ENCODE assay signal across 8 mouse cellular contexts in genomic region chr2:122376041-122376561, GRCm38 (mm10). TPM values are rescaled to one million over a fixed set of nuclear protein-coding genes. Genes with fewer than 3 reads are reported as not detected.
DNase-seq lines count a peak whose midpoint lies in the region; ATAC-seq and TF ChIP-seq lines count a peak whose summit lies in the region.

No protein-coding gene starts in this region.

- under 1% methylated on average over 22 of the region's 22 CpGs for WGBS in forebrain, embryonic 16.5 days
- WGBS in hindbrain, embryonic 16.5 days = 1% methylated on average over 22 of the region's 22 CpGs
- WGBS in liver, embryonic 12.5 days (ENCODE audit: insufficient replicate concordance) = under 1% methylated on average over 22 of the region's 22 CpGs

- peaks cover 9% of the 10 kb centered on the region for H3K4me1 ChIP-seq in forebrain, embryonic 16.5 days (replicated peaks; ENCODE audit: control insufficient read depth, insufficient read depth, low read length)
- peaks cover 2% of the 10 kb centered on the region for H3K4me1 ChIP-seq in hindbrain, embryonic 16.5 days (ENCODE audit: control insufficient read depth, insufficient read depth, low read depth, low read length)
- peaks cover 32% of the 10 kb centered on the region for H3K4me1 ChIP-seq in liver, embryonic 12.5 days

- peak overlapping the region; percentile 89 for H3K9ac ChIP-seq in forebrain, embryonic 16.5 days (replicated peaks; ENCODE audit: low read depth, low read length)
- peak overlapping the region; percentile 70 for H3K9ac ChIP-seq in hindbrain, embryonic 16.5 days (ENCODE audit: low read depth, low read length)
- peak overlapping the region; percentile 68 for H3K9ac ChIP-seq in liver, embryonic 12.5 days

- 0 out of 2 replicates have a peak, but pooled peaks cover 1% of the 10 kb centered on the region for H3K27me3 ChIP-seq in forebrain, embryonic 16.5 days (replicated peaks; ENCODE audit: control insufficient read depth, insufficient read depth, low read length)
- no peaks in the 10 kb centered on the region for H3K27me3 ChIP-seq in hindbrain, embryonic 16.5 days (replicated peaks; ENCODE audit: control insufficient read depth, insufficient read depth, low read length)
- H3K27me3 ChIP-seq in liver, embryonic 12.5 days (replicated peaks) = peaks cover 4% of the 10 kb centered on the region

- H3K4me3 ChIP-seq in layer of hippocampus, adult 2 months = peak overlapping the region; percentile 88
- H3K4me3 ChIP-seq in forebrain, embryonic 16.5 days (replicated peaks; ENCODE audit: low read length) = peak overlapping the region; percentile 76
- peak overlapping the region; percentile 59 for H3K4me3 ChIP-seq in hindbrain, embryonic 16.5 days (ENCODE audit: low read length)
- peak overlapping the region; percentile 68 for H3K4me3 ChIP-seq in liver, embryonic 12.5 days

- peak in 1 of 2 experiments; percentile 31 for DNase-seq in layer of hippocampus, adult 2 months (ENCODE audit: low spot score in 2 of 2)
- DNase-seq in layer of hippocampus, adult 8-10 months (ENCODE audit: low spot score in 2 of 2) = no peak
- DNase-seq in c-Kit-positive CD71-positive TER-119-positive erythroid progenitor cells, embryonic 14.5 days (ENCODE audit: low spot score) = peak; percentile 62
- peak; percentile 51 for DNase-seq in thymus, postnatal 0 days (ENCODE audit: low spot score)

- no peaks in the 10 kb centered on the region for H3K9me3 ChIP-seq in forebrain, embryonic 16.5 days (ENCODE audit: control insufficient read depth, low read length)
- no peaks in the 10 kb centered on the region for H3K9me3 ChIP-seq in hindbrain, embryonic 16.5 days (ENCODE audit: control insufficient read depth, low read length)
- H3K9me3 ChIP-seq in liver, embryonic 12.5 days (replicated peaks) = no peaks in the 10 kb centered on the region

- no peak for TF ChIP-seq CTCF in layer of hippocampus, adult 2 months (conservative IDR thresholded peaks at IDR 0.05)

- peak overlapping the region; percentile 86 for H3K27ac ChIP-seq in layer of hippocampus, adult 2 months
- H3K27ac ChIP-seq in forebrain, embryonic 16.5 days (ENCODE audit: low read length) = peak overlapping the region; percentile 90
- H3K27ac ChIP-seq in hindbrain, embryonic 16.5 days (ENCODE audit: low read depth, low read length) = peak overlapping the region; percentile 83
- peak overlapping the region; percentile 79 for H3K27ac ChIP-seq in liver, embryonic 12.5 days

- H3K4me2 ChIP-seq in forebrain, embryonic 16.5 days (ENCODE audit: low read length) = peak overlapping the region; percentile 89
- H3K4me2 ChIP-seq in hindbrain, embryonic 16.5 days (ENCODE audit: low read length) = peak overlapping the region; percentile 95
- peak overlapping the region; percentile 90 for H3K4me2 ChIP-seq in liver, embryonic 12.5 days

- H3K36me3 ChIP-seq in forebrain, embryonic 16.5 days (ENCODE audit: control insufficient read depth, insufficient read depth) = no peaks in the 10 kb centered on the region
- H3K36me3 ChIP-seq in hindbrain, embryonic 16.5 days (ENCODE audit: control insufficient read depth, insufficient read depth, low read length) = no peaks in the 10 kb centered on the region
- no peaks in the 10 kb centered on the region for H3K36me3 ChIP-seq in liver, embryonic 12.5 days

- ATAC-seq in forebrain, embryonic 16.5 days = no peak
- ATAC-seq in hindbrain, embryonic 16.5 days = no peak
- ATAC-seq in liver, embryonic 12.5 days = no peak
- 0 out of 2 replicates have a peak, but pooled peaks have one; percentile 3 for ATAC-seq in monocyte, adult 5-6 weeks (replicated peaks; ENCODE audit: insufficient number of reproducible peaks, low FRiP score, low TSS enrichment, poor library complexity, severe bottlenecking)

RNA-seq across cellular contexts. Expression of gene Shf, which starts 7.1 kb away (rescaled TPM):
- 10 to 100 TPM; 61.7 to 62.6 TPM for total RNA-seq in layer of hippocampus, adult 2 months (2021)
- 10 to 100 TPM; 56.6 to 66.5 (median 61.5) TPM for total RNA-seq in layer of hippocampus, adult 8-10 months (2022)
- polyA plus RNA-seq in forebrain, embryonic 16.5 days (2015; fragmentation: Nextera tagmentation; extraction: Ambion mirVana) = 6.6 and 9.5 TPM in 2 replicates
- 11.7 and 11.8 TPM in 2 replicates for polyA plus RNA-seq in hindbrain, embryonic 16.5 days (2015; fragmentation: Nextera tagmentation; extraction: Ambion mirVana)
- polyA plus RNA-seq in liver, embryonic 12.5 days (2016; fragmentation: Nextera tagmentation; extraction: Ambion mirVana) = 2.0 TPM in 2 replicates
- total RNA-seq in monocyte, adult 5-6 weeks (2017) = 0.78 to 3.5 TPM (median 1.3 TPM) in 3 replicates
- 3.4 and 3.9 TPM in 2 replicates for polyA plus RNA-seq in thymus, postnatal 0 days (2015; fragmentation: Nextera tagmentation; extraction: Ambion mirVana)

RNA-seq across cellular contexts. Expression of gene Slc28a2, which starts 50.2 kb away (rescaled TPM):
- total RNA-seq in layer of hippocampus, adult 2 months (2021) = under 1 TPM in 1 of 2 experiments, not detected in 1; 0.54 TPM
- total RNA-seq in layer of hippocampus, adult 8-10 months (2022) = 1 to 10 TPM in 1 of 4 experiments, under 1 TPM in 3; 0.19 to 1.3 (median 0.56) TPM
- polyA plus RNA-seq in forebrain, embryonic 16.5 days (2015; fragmentation: Nextera tagmentation; extraction: Ambion mirVana) = 0.15 TPM in 1 of 2 replicates, not detected in the other
- 0.15 and 0.18 TPM in 2 replicates for polyA plus RNA-seq in hindbrain, embryonic 16.5 days (2015; fragmentation: Nextera tagmentation; extraction: Ambion mirVana)
- polyA plus RNA-seq in liver, embryonic 12.5 days (2016; fragmentation: Nextera tagmentation; extraction: Ambion mirVana) = 0.31 and 0.35 TPM in 2 replicates
- total RNA-seq in monocyte, adult 5-6 weeks (2017) = 49.1 to 75.5 TPM (median 56.6 TPM) in 3 replicates
- 25.0 and 29.1 TPM in 2 replicates for polyA plus RNA-seq in thymus, postnatal 0 days (2015; fragmentation: Nextera tagmentation; extraction: Ambion mirVana)

Comparison
In these comparisons a context has a peak if more than half of its experiments do, and no peak if none do; other contexts are left out.
1. DNase-seq: peak in c-Kit-positive CD71-positive TER-119-positive erythroid progenitor cells, embryonic 14.5 days (single experiment) and thymus, postnatal 0 days (single experiment); none in layer of hippocampus, adult 8-10 months (0 of 2).
2. RNA of gene Slc28a2, which starts 50.2 kb away (polyA plus RNA-seq): 25.0 to 29.1 TPM in thymus, postnatal 0 days; 0.31 to 0.35 TPM in liver, embryonic 12.5 days, 0.15 to 0.18 TPM in hindbrain, embryonic 16.5 days and 0.15 TPM in forebrain, embryonic 16.5 days; every median in the first group is over 10 times any median in the second.
3. Peak in every context shown above with its lines, with median percentiles within 50 percentile points of each other: H3K27ac ChIP-seq, H3K4me3 ChIP-seq, H3K4me2 ChIP-seq and H3K9ac ChIP-seq.